In genomic region chr10:127077515-127077914, GRCm38 (mm10) we compare ENCODE assay signal across 15 mouse cellular contexts. TPM values are rescaled to one million over a fixed set of nuclear protein-coding genes. Genes with fewer than 3 reads are reported as not detected.
DNase-seq lines count a peak whose midpoint lies in the region; ATAC-seq and TF ChIP-seq lines count a peak whose summit lies in the region.
"Had no signal": no experiment of that assay in that cellular context is flagged by ENCODE, and none has a peak within 500 bp of the region (broad histone marks: within the 10 kb centered on the region; RNA-seq: fewer than 3 reads in every experiment).

No protein-coding gene starts in this region.

- H3K9ac ChIP-seq in forebrain, embryonic 12.5 days: peak overlapping the region; percentile 36
- H3K9ac ChIP-seq: limb, embryonic 12.5 days had no signal

- WGBS in forebrain, embryonic 12.5 days: 3% methylated on average over 10 of the region's 10 CpGs
- WGBS in midbrain, embryonic 10.5 days: 6% methylated on average over 10 of the region's 10 CpGs
- WGBS in olfactory bulb, adult 2 months: 8% methylated on average over 10 of the region's 10 CpGs
- 20% methylated on average over 10 of the region's 10 CpGs for WGBS in cerebellum, adult 2 months

- H3K4me2 ChIP-seq in forebrain, embryonic 12.5 days: peak overlapping the region; percentile 100

- H3K9me3 ChIP-seq in forebrain, embryonic 12.5 days: no peaks in the 10 kb centered on the region
- H3K9me3 ChIP-seq in midbrain, embryonic 10.5 days (replicated peaks): no peaks in the 10 kb centered on the region; the same call in 1 of the 2 replicates
- H3K9me3 ChIP-seq: limb, embryonic 12.5 days had no signal

- DNase-seq in left cerebral cortex, postnatal 14 days (ENCODE audit: low spot score in 2 of 2): peak; percentile 60 to 68
- no peak for DNase-seq in left cerebral cortex, adult 9 months (ENCODE audit: low spot score in 2 of 2)
- DNase-seq in midbrain, embryonic 10.5 days (ENCODE audit: low spot score): no peak
- no peak for DNase-seq in adipocyte (ENCODE audit: low spot score)
- DNase-seq in cerebellum, adult 2 months: no peak
- no peak for DNase-seq in cerebellum, adult 11 months
- DNase-seq: B cell, adult 2 months; embryo, embryonic 11 days; heart, postnatal 10 days; kidney, adult 2 months; lung, postnatal 10 days had no signal

- ATAC-seq in forebrain, embryonic 12.5 days (ENCODE audit: low FRiP score): no peak

- peaks cover 54% of the 10 kb centered on the region for H3K27me3 ChIP-seq in forebrain, embryonic 12.5 days
- H3K27me3 ChIP-seq in midbrain, embryonic 10.5 days (ENCODE audit: low read depth, poor library complexity, severe bottlenecking): peaks cover 75% of the 10 kb centered on the region
- no peaks in the 10 kb centered on the region for H3K27me3 ChIP-seq in cerebellum, adult 2 months (ENCODE audit: control insufficient read depth, insufficient read depth, low read length)

- intact Hi-C loops in left cerebral cortex, postnatal 14 days (cut with DNase I): loop anchor here (5.0 kb wide), 1 partner anchor 95 kb away; no protein-coding TSS in a partner anchor

- H3K36me3 ChIP-seq in forebrain, embryonic 12.5 days (replicated peaks): no peaks in the 10 kb centered on the region
- H3K36me3 ChIP-seq in midbrain, embryonic 10.5 days: no peaks in the 10 kb centered on the region
- H3K36me3 ChIP-seq: limb, embryonic 12.5 days had no signal

- no peak for TF ChIP-seq POLR2A in olfactory bulb, adult 2 months (IDR thresholded peaks at IDR 0.05; ENCODE audit: insufficient read depth, low read depth, low read length)
- no peak for TF ChIP-seq POLR2A in cerebellum, adult 2 months (IDR thresholded peaks at IDR 0.05; ENCODE audit: borderline replicate concordance, insufficient read depth, low read length)

- peaks cover 47% of the 10 kb centered on the region for H3K4me1 ChIP-seq in forebrain, embryonic 12.5 days
- H3K4me1 ChIP-seq in midbrain, embryonic 10.5 days: peaks cover 62% of the 10 kb centered on the region
- H3K4me1 ChIP-seq in olfactory bulb, adult 2 months (ENCODE audit: control insufficient read depth, insufficient read depth, low read length): peaks cover 35% of the 10 kb centered on the region
- peaks cover 13% of the 10 kb centered on the region for H3K4me1 ChIP-seq in cerebellum, adult 2 months (ENCODE audit: control insufficient read depth, insufficient read depth, low read length)

- no peak for TF ChIP-seq CTCF in olfactory bulb, adult 2 months (IDR thresholded peaks at IDR 0.05; ENCODE audit: insufficient read depth, low read depth, low read length)
- TF ChIP-seq CTCF in cerebellum, adult 2 months (IDR thresholded peaks at IDR 0.05; ENCODE audit: borderline replicate concordance, insufficient read depth, low read depth, low read length): no peak

- no peak overlapping the region for H3K27ac ChIP-seq in forebrain, embryonic 12.5 days
- H3K27ac ChIP-seq in midbrain, embryonic 10.5 days (replicated peaks): peak overlapping the region; percentile 83; the same call in 1 of the 2 replicates
- peak overlapping the region; percentile 99 for H3K27ac ChIP-seq in olfactory bulb, adult 2 months (ENCODE audit: insufficient read depth, low read depth, low read length)
- H3K27ac ChIP-seq in cerebellum, adult 2 months (ENCODE audit: insufficient read depth, low read length): no peak overlapping the region
- H3K27ac ChIP-seq: limb, embryonic 12.5 days had no signal

- peak overlapping the region; percentile 7; the same call in 1 of the 2 replicates for H3K4me3 ChIP-seq in forebrain, embryonic 12.5 days (replicated peaks)
- peak overlapping the region; percentile 73 for H3K4me3 ChIP-seq in midbrain, embryonic 10.5 days
- peak overlapping the region; percentile 52 for H3K4me3 ChIP-seq in olfactory bulb, adult 2 months (ENCODE audit: insufficient read depth, low read depth, low read length)
- H3K4me3 ChIP-seq in cerebellum, adult 2 months (replicated peaks; ENCODE audit: insufficient read depth, low read depth, low read length): no peak overlapping the region

RNA-seq across cellular contexts. Expression of gene Agap2, which starts 2.4 kb away (rescaled TPM):
- 100 to 1,000 TPM; 704 to 706 TPM for total RNA-seq in left cerebral cortex, postnatal 14 days (2021)
- polyA plus RNA-seq in forebrain, embryonic 12.5 days (2016; fragmentation: Nextera tagmentation; extraction: Ambion mirVana): 0.73 and 1.1 TPM in 2 replicates
- 0.10 and 0.19 TPM in 2 replicates for polyA plus RNA-seq in midbrain, embryonic 10.5 days (2016; fragmentation: Nextera tagmentation; extraction: Ambion mirVana)
- 219 TPM in 1 of 2 replicates, not detected in the other for polyA plus RNA-seq in olfactory bulb, adult 2 months (2012; ENCODE audit: insufficient read depth, insufficient read length, low replicate concordance, missing spikeins)
- 99.5 and 109 TPM in 2 replicates for polyA plus RNA-seq in cerebellum, adult 2 months (2012; rRNA removed)
- polyA plus RNA-seq: limb, embryonic 12.5 days had no signal

RNA-seq across cellular contexts. Expression of gene Tspan31, which starts 7.5 kb away (rescaled TPM):
- total RNA-seq in left cerebral cortex, postnatal 14 days (2021): 10 to 100 TPM; 67.1 to 74.5 TPM
- 139 and 158 TPM in 2 replicates for polyA plus RNA-seq in forebrain, embryonic 12.5 days (2016; fragmentation: Nextera tagmentation; extraction: Ambion mirVana)
- polyA plus RNA-seq in midbrain, embryonic 10.5 days (2016; fragmentation: Nextera tagmentation; extraction: Ambion mirVana): 197 and 208 TPM in 2 replicates
- not detected in 2 replicates for polyA plus RNA-seq in olfactory bulb, adult 2 months (2012; ENCODE audit: insufficient read depth, insufficient read length, low replicate concordance, missing spikeins)
- 81.6 and 84.6 TPM in 2 replicates for polyA plus RNA-seq in cerebellum, adult 2 months (2012; rRNA removed)

RNA-seq across cellular contexts. Expression of gene Cdk4, which starts 14.2 kb away (rescaled TPM):
- 100 to 1,000 TPM in 1 of 2 experiments, 10 to 100 TPM in 1; 88.3 to 106 TPM for total RNA-seq in left cerebral cortex, postnatal 14 days (2021)
- polyA plus RNA-seq in forebrain, embryonic 12.5 days (2016; fragmentation: Nextera tagmentation; extraction: Ambion mirVana): 2,431 and 2,450 TPM in 2 replicates
- 2,811 and 2,916 TPM in 2 replicates for polyA plus RNA-seq in midbrain, embryonic 10.5 days (2016; fragmentation: Nextera tagmentation; extraction: Ambion mirVana)
- not detected in 2 replicates for polyA plus RNA-seq in olfactory bulb, adult 2 months (2012; ENCODE audit: insufficient read depth, insufficient read length, low replicate concordance, missing spikeins)
- polyA plus RNA-seq in cerebellum, adult 2 months (2012; rRNA removed): 141 and 143 TPM in 2 replicates

RNA-seq across cellular contexts. Expression of gene March9, which starts 17.5 kb away (rescaled TPM):
- 10 to 100 TPM; 32.7 to 35.1 TPM for total RNA-seq in left cerebral cortex, postnatal 14 days (2021)
- polyA plus RNA-seq in forebrain, embryonic 12.5 days (2016; fragmentation: Nextera tagmentation; extraction: Ambion mirVana): 3.9 and 4.2 TPM in 2 replicates
- polyA plus RNA-seq in midbrain, embryonic 10.5 days (2016; fragmentation: Nextera tagmentation; extraction: Ambion mirVana): 1.3 and 1.7 TPM in 2 replicates
- polyA plus RNA-seq in olfactory bulb, adult 2 months (2012; ENCODE audit: insufficient read depth, insufficient read length, low replicate concordance, missing spikeins): not detected in 2 replicates
- polyA plus RNA-seq in cerebellum, adult 2 months (2012; rRNA removed): 11.8 TPM in 2 replicates
- total RNA-seq: granulocyte monocyte progenitor cell, adult 5-6 weeks had no signal

RNA-seq across cellular contexts. Expression of gene Cyp27b1, which starts 29.5 kb away (rescaled TPM):
- total RNA-seq in left cerebral cortex, postnatal 14 days (2021): under 1 TPM; 0.59 to 0.61 TPM
- 0.10 and 0.28 TPM in 2 replicates for polyA plus RNA-seq in forebrain, embryonic 12.5 days (2016; fragmentation: Nextera tagmentation; extraction: Ambion mirVana)
- polyA plus RNA-seq in midbrain, embryonic 10.5 days (2016; fragmentation: Nextera tagmentation; extraction: Ambion mirVana): 0.07 and 0.22 TPM in 2 replicates
- polyA plus RNA-seq in olfactory bulb, adult 2 months (2012; ENCODE audit: insufficient read depth, insufficient read length, low replicate concordance, missing spikeins): not detected in 2 replicates
- 0.19 and 0.29 TPM in 2 replicates for polyA plus RNA-seq in cerebellum, adult 2 months (2012; rRNA removed)

Comparison
In these comparisons a context has a peak if more than half of its experiments do, and no peak if none do; other contexts are left out.
1. DNase-seq: peak in left cerebral cortex, postnatal 14 days (2 of 2); none in left cerebral cortex, adult 9 months (0 of 2), midbrain, embryonic 10.5 days (single experiment), adipocyte (single experiment), cerebellum, adult 2 months (0 of 2) and cerebellum, adult 11 months (single experiment).
2. H3K27ac ChIP-seq: peak in midbrain, embryonic 10.5 days (single experiment) and olfactory bulb, adult 2 months (single experiment); none in forebrain, embryonic 12.5 days (single experiment) and cerebellum, adult 2 months (single experiment).
3. RNA of gene Agap2, which starts 2.4 kb away (polyA plus RNA-seq): 99.5 to 109 TPM in cerebellum, adult 2 months and 219 TPM in olfactory bulb, adult 2 months; 0.73 to 1.1 TPM in forebrain, embryonic 12.5 days and 0.10 to 0.19 TPM in midbrain, embryonic 10.5 days; every median in the first group is over 10 times any median in the second.